Mouse (Mus musculus): ENCODE data around the gene Arhgap9. TPM values are rescaled to one million over a fixed set of nuclear protein-coding genes. Genes with fewer than 3 reads are reported as not detected.

Gene Arhgap9
- polyA plus RNA-seq, 1 experiment = 11.2 TPM

DNA sequence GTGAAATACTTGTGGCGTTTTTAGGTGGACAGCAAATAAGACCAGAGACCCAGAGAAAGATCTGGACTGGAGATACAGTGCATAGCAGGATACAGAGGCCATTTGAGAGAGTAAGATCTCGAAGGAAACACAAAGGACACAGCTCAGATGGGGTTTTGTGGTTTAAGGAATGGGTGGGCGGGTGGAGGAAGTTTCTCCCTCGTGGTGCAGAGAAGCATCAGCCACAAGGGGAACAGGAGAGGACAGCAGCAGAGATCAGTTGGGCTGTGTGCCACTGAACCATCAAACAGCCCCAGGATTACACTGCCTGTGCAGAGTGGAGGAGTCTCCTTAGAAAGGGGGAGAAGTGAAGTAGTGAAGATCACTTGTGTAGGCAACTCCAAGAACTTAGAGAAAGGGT, 3.8 kb upstream of the Arhgap9 start:
- Histone ChIP-seq H3K27me3 (ENCODE audit: control insufficient read depth, insufficient read depth, low read length) (no peaks in the 10 kb centered on the region), H3K36me3 (ENCODE audit: control insufficient read depth, insufficient read depth, low read length) (no peaks in the 10 kb centered on the region), H3K4me3 (ENCODE audit: low read depth, low read length) (no peak overlapping the region), H3K4me1 (ENCODE audit: control insufficient read depth, insufficient read depth, insufficient read length, low read length) (no peaks in the 10 kb centered on the region), H3K27ac (ENCODE audit: insufficient read depth, low read depth, low read length) (no peak overlapping the region)
- no peak for TF ChIP-seq POLR2A (IDR thresholded peaks at IDR 0.05; ENCODE audit: low read depth, low read length)
- TF ChIP-seq CTCF (IDR thresholded peaks at IDR 0.05; ENCODE audit: extremely low read depth, insufficient read length, insufficient replicate concordance, low read depth, low read length) = no peak
- WGBS = 55% methylated on average over 4 of the region's 4 CpGs

- H3K27me3 ChIP-seq (ENCODE audit: control insufficient read depth, insufficient read depth, low read length) = no peaks in the 10 kb centered on the region; the same call in 1 of the 2 replicates
- 72% methylated on average over 7 of the region's 7 CpGs for WGBS
- no peaks in the 10 kb centered on the region for H3K36me3 ChIP-seq (ENCODE audit: control insufficient read depth, insufficient read depth, low read length)
- no peak overlapping the region for H3K4me3 ChIP-seq (ENCODE audit: low read depth, low read length)
- peaks cover 2% of the 10 kb centered on the region; the same call in 1 of the 2 replicates for H3K4me1 ChIP-seq (ENCODE audit: control insufficient read depth, insufficient read depth, insufficient read length, low read length)
- no peak overlapping the region for H3K27ac ChIP-seq (ENCODE audit: insufficient read depth, low read depth, low read length)
- TF ChIP-seq POLR2A (IDR thresholded peaks at IDR 0.05; ENCODE audit: low read depth, low read length) = no peak
- no peak for TF ChIP-seq CTCF (IDR thresholded peaks at IDR 0.05; ENCODE audit: extremely low read depth, insufficient read length, insufficient replicate concordance, low read depth, low read length)
Measured at GRCm38 (mm10) chr10:127319969-127320368, 1.8 kb upstream of the Arhgap9 start.

DNA sequence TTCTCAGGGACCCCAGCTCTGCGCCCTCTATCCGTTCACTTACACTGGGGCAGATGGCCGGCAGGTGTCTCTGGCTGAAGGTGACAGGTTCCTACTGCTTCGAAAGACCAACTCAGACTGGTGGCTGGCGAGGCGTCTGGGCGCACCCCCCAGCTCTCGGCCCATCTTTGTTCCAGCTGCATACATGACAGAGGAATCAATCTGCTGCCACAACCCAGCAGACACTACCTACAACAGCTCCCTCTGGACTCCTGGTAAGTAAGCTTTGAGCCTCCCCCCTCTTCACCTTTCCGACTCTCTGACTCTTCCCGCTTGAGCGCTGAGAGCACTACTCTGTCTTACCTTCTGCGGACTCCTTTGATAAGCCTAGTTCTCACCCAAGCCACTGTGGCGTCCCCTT, 414 bp downstream of the Arhgap9 start:
- TF ChIP-seq CTCF (IDR thresholded peaks at IDR 0.05; ENCODE audit: extremely low read depth, insufficient read length, insufficient replicate concordance, low read depth, low read length) (no peak), POLR2A (IDR thresholded peaks at IDR 0.05; ENCODE audit: low read depth, low read length) (no peak)
- Histone ChIP-seq H3K27me3 (ENCODE audit: control insufficient read depth, insufficient read depth, low read length) (peaks cover 14% of the 10 kb centered on the region; the same call in 1 of the 2 replicates), H3K36me3 (ENCODE audit: control insufficient read depth, insufficient read depth, low read length) (no peaks in the 10 kb centered on the region), H3K4me3 (ENCODE audit: low read depth, low read length) (peak overlapping the region; percentile 57), H3K27ac (ENCODE audit: insufficient read depth, low read depth, low read length) (peak overlapping the region; percentile 69), H3K4me1 (ENCODE audit: control insufficient read depth, insufficient read depth, insufficient read length, low read length) (peaks cover 15% of the 10 kb centered on the region)
- whole genome bisulfite sequencing = 72% methylated on average over 13 of the region's 13 CpGs

GRCm38 (mm10) chr10:127322669-127323068, 905 bp downstream of the Arhgap9 start:
- peaks cover 16% of the 10 kb centered on the region; the same call in 1 of the 2 replicates for H3K27me3 ChIP-seq (ENCODE audit: control insufficient read depth, insufficient read depth, low read length)
- TF ChIP-seq POLR2A (IDR thresholded peaks at IDR 0.05; ENCODE audit: low read depth, low read length) (no peak), CTCF (IDR thresholded peaks at IDR 0.05; ENCODE audit: extremely low read depth, insufficient read length, insufficient replicate concordance, low read depth, low read length) (no peak)
- H3K4me3 ChIP-seq (ENCODE audit: low read depth, low read length) = peak overlapping the region; percentile 57
- no peaks in the 10 kb centered on the region for H3K36me3 ChIP-seq (ENCODE audit: control insufficient read depth, insufficient read depth, low read length)
- H3K27ac ChIP-seq (ENCODE audit: insufficient read depth, low read depth, low read length) = peak overlapping the region; percentile 69
- 41% methylated on average over 4 of the region's 4 CpGs for WGBS
- peaks cover 15% of the 10 kb centered on the region for H3K4me1 ChIP-seq (ENCODE audit: control insufficient read depth, insufficient read depth, insufficient read length, low read length)

DNA sequence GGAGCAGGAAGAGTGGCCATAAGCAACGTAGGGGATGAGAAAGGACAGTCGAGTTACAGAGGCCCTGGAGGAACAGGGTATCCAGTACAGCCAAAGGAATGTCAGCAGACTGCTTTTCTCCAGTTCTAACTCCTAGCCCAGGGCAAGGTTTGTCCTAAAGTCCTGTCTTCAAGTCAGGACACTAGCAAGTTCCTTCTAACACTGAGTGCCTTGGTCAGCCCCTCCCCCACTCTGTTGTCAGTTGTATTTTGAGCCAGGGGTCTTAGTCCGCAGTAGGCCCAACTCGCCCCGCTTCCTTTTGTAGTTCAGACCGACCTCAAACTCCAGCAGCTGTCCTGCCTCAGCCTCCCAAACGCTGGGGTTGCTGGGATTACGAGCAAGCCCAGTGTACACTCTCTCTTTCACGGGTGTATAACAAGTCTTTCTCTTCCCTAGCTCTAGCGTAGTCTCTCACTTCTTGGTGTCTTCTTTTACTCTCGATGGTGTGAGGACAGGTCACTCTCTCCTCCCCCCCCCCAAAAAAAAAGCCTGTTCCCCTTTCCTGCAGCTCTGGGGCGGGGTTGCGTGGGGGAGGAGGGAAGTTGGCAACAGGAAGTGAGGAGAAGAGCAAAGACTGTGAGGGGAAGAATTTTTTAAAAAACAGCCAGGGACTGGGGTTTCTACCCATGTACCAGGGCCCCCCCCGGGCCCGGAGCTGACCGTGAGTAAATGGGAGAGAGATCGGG, 1.5 kb downstream of the Arhgap9 start:
- Histone ChIP-seq H3K27me3 (ENCODE audit: control insufficient read depth, insufficient read depth, low read length) (peaks cover 16% of the 10 kb centered on the region; the same call in 1 of the 2 replicates), H3K4me3 (ENCODE audit: low read depth, low read length) (peak overlapping the region; percentile 57), H3K36me3 (ENCODE audit: control insufficient read depth, insufficient read depth, low read length) (no peaks in the 10 kb centered on the region), H3K4me1 (ENCODE audit: control insufficient read depth, insufficient read depth, insufficient read length, low read length) (peaks cover 15% of the 10 kb centered on the region), H3K27ac (ENCODE audit: insufficient read depth, low read depth, low read length) (peak overlapping the region; percentile 69)
- TF ChIP-seq POLR2A (IDR thresholded peaks at IDR 0.05; ENCODE audit: low read depth, low read length) (no peak), CTCF (IDR thresholded peaks at IDR 0.05; ENCODE audit: extremely low read depth, insufficient read length, insufficient replicate concordance, low read depth, low read length) (no peak)
- WGBS = 70% methylated on average over 17 of the region's 17 CpGs

DNA sequence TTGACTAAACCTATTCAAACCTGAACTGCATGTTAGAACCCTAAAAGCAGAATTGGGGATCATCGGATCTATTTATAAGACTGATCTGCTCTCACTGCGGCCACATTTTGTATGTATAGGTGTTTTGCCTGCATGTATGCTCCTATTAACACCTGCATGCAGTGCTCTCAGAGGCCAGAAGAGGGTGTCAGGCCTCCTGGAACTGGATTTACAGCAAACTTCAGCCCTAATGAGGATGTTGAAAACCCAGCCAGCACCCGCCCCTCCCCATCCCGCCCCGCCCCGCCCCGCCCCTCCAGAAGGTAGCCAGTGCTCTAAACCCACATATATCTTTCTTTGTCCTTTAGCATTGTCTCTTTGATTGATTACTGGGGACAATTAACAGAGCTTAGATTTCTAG, 2.7 kb downstream of the Arhgap9 start:
- Histone ChIP-seq H3K4me3 (ENCODE audit: low read depth, low read length) (peak overlapping the region; percentile 16; the same call in 1 of the 2 replicates), H3K36me3 (ENCODE audit: control insufficient read depth, insufficient read depth, low read length) (no peaks in the 10 kb centered on the region), H3K4me1 (ENCODE audit: control insufficient read depth, insufficient read depth, insufficient read length, low read length) (peaks cover 15% of the 10 kb centered on the region), H3K27me3 (ENCODE audit: control insufficient read depth, insufficient read depth, low read length) (peaks cover 16% of the 10 kb centered on the region; the same call in 1 of the 2 replicates), H3K27ac (ENCODE audit: insufficient read depth, low read depth, low read length) (no peak overlapping the region)
- TF ChIP-seq POLR2A (IDR thresholded peaks at IDR 0.05; ENCODE audit: low read depth, low read length) = no peak
- peak; percentile 14; the same call in 1 of the 2 replicates for TF ChIP-seq CTCF (IDR thresholded peaks at IDR 0.05; ENCODE audit: extremely low read depth, insufficient read length, insufficient replicate concordance, low read depth, low read length)
- 4% methylated on average over 7 of the region's 7 CpGs for WGBS

- WGBS = 37% methylated on average over 14 of the region's 14 CpGs
- H3K4me3 ChIP-seq (ENCODE audit: low read depth, low read length) = peak overlapping the region; percentile 60
- 0 out of 2 replicates have a peak, but pooled peaks have one; percentile 3 for TF ChIP-seq CTCF (IDR thresholded peaks at IDR 0.05; ENCODE audit: extremely low read depth, insufficient read length, insufficient replicate concordance, low read depth, low read length)
- no peak for TF ChIP-seq POLR2A (IDR thresholded peaks at IDR 0.05; ENCODE audit: low read depth, low read length)
- H3K4me1 ChIP-seq (ENCODE audit: control insufficient read depth, insufficient read depth, insufficient read length, low read length) = peaks cover 15% of the 10 kb centered on the region
- H3K36me3 ChIP-seq (ENCODE audit: control insufficient read depth, insufficient read depth, low read length) = peaks cover 3% of the 10 kb centered on the region; the same call in 1 of the 2 replicates
- no peak overlapping the region for H3K27ac ChIP-seq (ENCODE audit: insufficient read depth, low read depth, low read length)
- peaks cover 16% of the 10 kb centered on the region; the same call in 1 of the 2 replicates for H3K27me3 ChIP-seq (ENCODE audit: control insufficient read depth, insufficient read depth, low read length)
Measured at GRCm38 (mm10) chr10:127325454-127326016, 3.8 kb downstream of the Arhgap9 start.

Measured in small intestine, adult 2 months (tissue).